Mouse (Mus musculus) embryo, embryonic 11.5 days (tissue): ENCODE results near the gene Gpr158.
A peak's percentile ranks its signal among the peaks of the same experiment; 100 is the strongest.
"Not testable (repeated sequence)": the region's sequence is repeated elsewhere in the genome, so short reads cannot be mapped to it uniquely, and the experiment has no call there.

Source experiments
- DNase-seq: peaks from one replicate; pipeline ENCODE4 v3.0.0-alpha.2; 2012; ENCODE audit warnings: low read depth, low spot score

Gene Gpr158

GRCm38 (mm10) chr2:21367345-21368111 is at the start of gene Gpr158:
Gene Gpr158, plus strand, starts transcription at chr2:21367542.
- peak; percentile 80 for DNase-seq

- DNase-seq, result no peak
Measured at GRCm38 (mm10) chr2:21343821-21344220, 23.5 kb upstream of the Gpr158 start.

GRCm38 (mm10) chr2:21368351-21369170 is 1.2 kb downstream of the Gpr158 start:
- DNase-seq, result no peak

GRCm38 (mm10) chr2:21369171-21369485 is 1.8 kb downstream of the Gpr158 start:
- no peak for DNase-seq

- no peak for DNase-seq
Measured at GRCm38 (mm10) chr2:21369556-21369955, 2.2 kb downstream of the Gpr158 start.

DNA sequence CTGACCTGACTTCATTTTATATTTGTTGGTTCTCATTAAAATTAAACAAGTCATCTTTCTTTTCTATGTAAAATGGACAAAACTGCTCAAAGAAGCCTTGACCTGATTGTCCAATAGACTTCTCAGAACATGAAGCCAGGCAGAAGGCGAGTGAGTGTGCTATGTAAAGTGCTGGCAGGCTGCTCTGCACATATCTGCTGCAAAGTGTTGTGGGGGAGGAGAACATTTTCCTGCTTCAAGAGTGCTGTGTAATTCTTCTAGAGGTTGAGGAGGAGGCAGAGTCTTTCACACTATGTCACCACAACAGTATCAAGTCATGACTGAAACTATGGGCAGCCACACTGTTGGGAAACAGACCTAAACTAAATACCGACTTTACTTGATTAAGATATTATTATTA is 12.2 kb downstream of the Gpr158 start:
- DNase-seq, result no peak

GRCm38 (mm10) chr2:21392727-21393126 is 25.4 kb downstream of the Gpr158 start:
- no peak for DNase-seq

- DNase-seq, result no peak
Measured at GRCm38 (mm10) chr2:21397347-21397746, 30.0 kb downstream of the Gpr158 start.

GRCm38 (mm10) chr2:21399657-21400056 is 32.3 kb downstream of the Gpr158 start:
- DNase-seq, result no peak

GRCm38 (mm10) chr2:21405617-21406016 is 38.3 kb downstream of the Gpr158 start:
- DNase-seq, result no peak

- DNase-seq, result no peak
Measured at GRCm38 (mm10) chr2:21407443-21407985, 40.2 kb downstream of the Gpr158 start.

GRCm38 (mm10) chr2:21408821-21409220 is 41.5 kb downstream of the Gpr158 start:
- DNase-seq, result no peak

DNA sequence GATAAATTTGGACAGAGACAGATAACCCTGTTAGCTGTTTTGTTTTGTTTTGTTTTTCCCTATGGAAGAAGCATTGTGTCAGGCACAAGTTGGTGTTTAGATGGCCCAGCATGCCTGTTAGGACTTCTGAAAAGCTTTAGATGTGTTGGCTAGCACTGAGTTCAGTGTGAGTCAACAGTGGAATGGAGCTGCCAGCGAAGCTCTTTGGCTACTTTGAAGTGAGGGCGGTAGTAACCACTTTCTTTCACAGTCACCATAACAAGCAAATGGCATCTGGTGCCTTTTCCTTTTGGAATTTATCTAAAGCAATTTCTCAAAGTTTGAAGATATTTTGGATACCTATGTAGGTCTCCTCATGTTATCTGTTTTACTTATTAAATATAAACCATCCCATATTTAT is 62.9 kb downstream of the Gpr158 start:
- no peak for DNase-seq

DNA sequence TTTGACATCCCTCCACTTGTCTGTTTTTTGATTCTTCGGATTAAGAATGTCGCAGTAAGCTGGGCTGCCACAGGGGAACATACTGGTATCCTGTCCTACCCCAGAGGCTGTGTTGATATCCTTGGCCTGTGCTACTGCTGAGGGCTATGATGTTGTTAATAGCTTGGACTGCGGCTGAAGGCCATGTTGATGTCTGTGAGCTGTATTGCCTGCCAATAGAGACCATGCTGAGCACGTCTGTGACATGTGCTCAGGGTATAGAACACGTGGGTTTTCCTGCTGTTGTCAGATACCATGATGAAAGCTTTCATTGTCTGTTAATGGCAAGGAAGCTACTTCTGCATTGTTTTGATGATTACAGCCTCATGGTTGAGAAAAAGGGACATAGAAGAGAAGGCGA is 63.8 kb downstream of the Gpr158 start:
- no peak for DNase-seq

- DNase-seq, result no peak
Measured at GRCm38 (mm10) chr2:21439626-21440025, 72.3 kb downstream of the Gpr158 start.

- not testable (repeated sequence) for DNase-seq
Measured at GRCm38 (mm10) chr2:21460606-21461005, 93.3 kb downstream of the Gpr158 start.

DNA sequence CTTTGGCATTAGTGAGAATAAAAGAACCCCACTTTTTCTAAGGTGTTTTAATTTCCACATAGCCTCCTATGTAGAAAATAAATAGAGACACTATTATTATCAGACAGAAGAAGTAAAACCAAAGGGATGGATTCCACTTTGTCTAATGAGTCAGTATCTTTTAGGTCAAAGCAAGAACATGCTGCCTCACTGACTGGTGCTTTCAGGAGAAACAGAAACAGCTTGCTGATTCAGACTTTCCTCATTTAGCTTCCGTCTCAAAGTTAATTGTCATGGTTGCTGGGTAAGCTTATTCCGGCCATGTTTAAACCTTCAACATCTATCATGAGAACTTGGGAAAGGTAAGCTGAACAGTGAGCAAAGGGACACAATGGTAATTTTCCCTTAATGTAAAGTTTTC is 107.6 kb downstream of the Gpr158 start:
- DNase-seq, result no peak

- DNase-seq, result no peak
Measured at GRCm38 (mm10) chr2:21496881-21497280, 129.5 kb downstream of the Gpr158 start.

DNA sequence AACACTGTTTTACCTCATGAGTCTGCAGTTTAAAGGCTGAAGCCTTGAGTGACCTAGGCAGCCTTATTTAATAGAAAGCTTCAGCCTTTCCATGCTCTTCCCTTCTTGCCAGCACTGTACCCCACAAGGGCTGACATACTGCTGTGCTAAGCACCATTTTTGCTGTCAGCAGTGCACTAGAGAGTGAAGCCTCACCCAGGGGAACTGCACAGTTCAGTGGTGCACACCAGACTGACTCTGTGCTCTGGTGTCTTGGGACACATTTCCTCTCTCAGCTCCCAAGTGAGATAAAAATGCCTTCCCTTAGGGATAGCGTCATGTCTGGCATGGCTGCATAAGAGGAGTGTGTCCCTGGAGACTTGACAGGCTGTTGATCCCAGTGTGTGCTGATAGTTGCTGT is 130.6 kb downstream of the Gpr158 start:
- no peak for DNase-seq

DNA sequence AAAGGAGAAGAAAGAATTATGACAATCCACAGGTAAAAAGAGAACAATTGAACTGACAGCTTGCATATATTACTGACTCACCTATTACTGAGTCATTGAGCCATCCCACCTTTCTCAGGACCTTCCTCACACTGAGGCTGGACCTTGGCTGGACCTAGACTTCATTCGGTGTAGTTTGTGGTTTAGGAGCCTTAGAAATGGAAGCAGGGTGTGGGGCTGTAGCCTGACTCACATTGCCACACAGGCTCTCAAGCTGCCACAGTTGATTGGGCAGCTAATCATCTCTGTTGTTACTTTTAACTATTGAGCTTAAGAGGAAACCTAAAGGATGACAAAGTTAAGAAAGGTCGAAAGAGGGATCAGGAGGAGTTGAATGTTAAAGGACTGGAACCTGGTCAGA is 132.1 kb downstream of the Gpr158 start:
- no peak for DNase-seq

DNA sequence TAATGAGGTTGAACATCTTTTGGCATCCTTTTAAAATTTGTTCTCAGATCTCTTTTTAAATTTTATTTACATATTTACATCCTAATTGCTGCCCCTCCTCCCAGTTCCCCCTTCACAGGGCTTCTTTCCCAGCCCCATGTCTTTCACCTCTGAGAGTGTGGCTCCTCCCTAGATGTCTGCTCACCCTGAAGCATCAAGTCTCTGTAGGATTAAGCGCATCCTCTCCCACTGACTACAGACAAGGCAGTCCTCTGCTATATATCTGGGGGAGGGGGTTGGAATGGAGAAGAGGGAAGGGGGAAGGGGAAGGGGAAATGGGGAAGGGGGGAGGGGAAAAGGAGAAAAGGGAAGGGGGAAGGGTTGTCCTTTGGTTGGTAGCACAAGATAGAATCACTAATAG is 140.1 kb downstream of the Gpr158 start:
- DNase-seq, result no peak

- DNase-seq, result no peak
Measured at GRCm38 (mm10) chr2:21530750-21531149, 163.4 kb downstream of the Gpr158 start.

DNA sequence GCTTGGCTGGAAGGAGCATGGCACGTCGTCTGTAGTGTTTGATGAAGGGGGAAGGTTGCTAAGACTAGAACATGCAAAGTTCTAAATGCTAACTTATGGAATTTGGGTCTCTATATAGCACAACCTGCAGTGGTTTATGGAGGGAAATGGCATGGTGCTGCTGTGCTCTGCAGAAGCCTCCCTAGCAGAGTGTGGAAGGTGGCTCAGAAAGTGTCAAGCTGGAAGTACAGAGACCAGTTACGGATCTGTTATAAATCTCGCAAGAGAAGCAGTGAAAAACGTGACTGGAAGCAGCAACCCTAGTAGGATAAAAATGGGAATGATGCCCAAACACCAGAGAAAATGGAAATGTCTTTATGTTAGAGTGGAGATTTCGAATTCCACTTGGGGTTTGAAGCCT is 251.8 kb downstream of the Gpr158 start:
- DNase-seq, result no peak
